Mouse (Mus musculus) cerebellum, adult 11-12 months (tissue): ENCODE data around the gene Maats1.

ENCODE experiments used
- DNase-seq: peaks from one replicate; pipeline ENCODE4 v3.0.0; 2022

Gene Maats1

GRCm38 (mm10) chr16:38287762-38288161 lies 54.2 kb downstream of the Maats1 start:
- no peak for DNase-seq

- DNase-seq, result no peak
Measured at GRCm38 (mm10) chr16:38287357-38287756, 54.6 kb downstream of the Maats1 start.

DNA sequence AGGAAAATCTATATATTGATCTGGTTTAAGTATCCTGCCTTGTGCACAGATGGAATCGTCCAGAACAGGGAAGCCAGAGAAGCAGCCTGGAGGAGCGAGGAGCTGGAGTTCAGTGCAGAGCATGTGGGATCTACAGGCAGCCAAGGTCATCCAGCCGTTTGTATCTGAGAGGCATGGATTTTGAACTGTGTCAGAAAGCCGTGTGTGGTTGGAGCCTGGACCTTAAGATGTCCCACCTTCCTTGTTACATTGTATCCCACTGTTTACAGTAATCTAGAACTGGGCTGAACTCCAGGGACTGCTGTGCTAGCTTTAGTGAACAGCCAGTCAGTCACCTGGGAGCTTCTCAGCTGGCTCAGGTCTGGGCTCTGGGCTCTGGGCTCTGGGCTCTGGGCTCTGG lies 55.4 kb downstream of the Maats1 start:
- no peak for DNase-seq

DNA sequence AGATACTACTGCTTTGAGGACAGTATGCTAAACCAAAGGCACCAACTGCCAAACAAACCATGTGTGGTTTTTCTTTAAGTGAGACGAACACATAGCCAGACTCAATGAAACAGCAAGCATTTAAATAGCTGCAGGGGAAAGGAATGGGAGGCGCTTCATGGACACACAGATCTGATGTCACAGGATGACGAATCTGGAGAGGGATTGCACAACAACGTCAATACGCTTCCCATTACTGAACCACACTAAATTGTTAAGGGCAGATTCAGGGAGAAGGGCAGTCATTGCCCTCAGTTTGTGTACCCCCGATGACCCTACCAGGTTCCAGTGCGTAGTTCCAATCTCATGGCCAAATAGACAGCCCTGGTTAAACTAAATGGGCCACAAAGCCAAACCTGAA lies 56.1 kb downstream of the Maats1 start:
- DNase-seq, result no peak

DNA sequence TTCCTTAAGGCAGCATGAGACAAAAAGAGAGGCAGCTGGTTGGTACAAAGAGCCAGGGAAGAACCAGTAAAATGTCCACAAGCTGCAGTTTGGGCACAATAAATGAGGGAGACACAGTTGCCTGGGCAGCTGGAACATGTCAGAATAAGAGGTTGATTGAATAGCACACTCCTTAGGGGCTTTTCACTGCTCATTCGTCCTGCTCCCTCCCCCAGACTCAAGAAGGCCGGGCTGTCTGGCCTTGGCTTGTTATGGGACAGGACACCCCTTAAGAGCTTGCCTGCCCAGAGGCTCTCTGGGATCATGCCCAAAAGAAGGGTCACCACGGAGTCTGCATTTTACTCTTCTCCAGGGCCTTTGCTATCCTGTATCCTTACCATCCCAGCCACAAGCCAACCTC lies 58.6 kb downstream of the Maats1 start:
- no peak for DNase-seq

DNA sequence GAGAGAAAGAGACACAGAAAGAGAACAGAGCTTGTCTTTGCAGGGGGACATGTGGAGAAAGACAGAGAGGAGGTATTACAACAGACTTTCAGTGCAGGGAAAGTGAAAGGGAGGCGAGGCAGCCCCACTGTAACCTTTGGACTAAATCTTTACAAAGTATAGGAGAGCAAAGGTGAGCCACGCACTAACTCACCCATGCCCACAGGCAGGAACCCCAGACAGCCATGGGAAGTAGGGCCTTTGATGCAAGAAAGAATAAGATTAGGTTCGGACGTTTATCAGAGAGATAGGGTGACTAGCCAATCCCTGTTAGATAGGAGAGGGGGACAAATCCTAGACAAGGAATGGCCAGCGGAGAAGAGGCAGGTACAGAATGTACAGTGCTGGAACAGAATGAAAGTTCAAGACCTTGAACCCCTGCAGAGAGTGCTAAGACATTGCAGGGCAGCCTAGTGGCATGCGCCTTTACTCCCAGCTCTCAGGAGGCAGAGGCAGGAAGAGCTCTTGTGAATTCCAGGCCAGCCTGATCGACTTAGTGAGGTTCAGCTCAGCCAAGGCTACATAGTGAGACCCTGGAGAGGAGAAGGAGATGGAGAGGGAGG lies 59.3 kb downstream of the Maats1 start:
- DNase-seq, result no peak

DNA sequence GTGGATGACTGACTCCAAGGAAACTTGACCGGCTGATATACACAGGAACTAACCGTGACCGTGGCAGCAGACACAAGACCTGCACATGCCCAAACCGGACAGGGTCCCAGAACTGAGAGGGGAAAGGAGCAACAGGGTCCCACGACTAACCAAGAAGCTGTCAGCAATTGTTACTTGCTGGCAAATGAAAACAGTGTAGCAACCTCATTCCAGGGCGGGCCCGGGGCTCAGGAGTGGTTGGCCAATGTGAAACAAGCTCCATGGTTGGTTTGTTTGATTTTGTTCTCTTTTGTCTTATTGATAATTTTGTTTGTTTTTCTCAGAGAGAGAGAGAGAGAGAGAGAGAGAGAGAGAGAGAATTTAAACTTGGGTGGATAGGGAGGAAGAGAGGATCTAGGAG lies 61.0 kb downstream of the Maats1 start:
- no peak for DNase-seq

DNA sequence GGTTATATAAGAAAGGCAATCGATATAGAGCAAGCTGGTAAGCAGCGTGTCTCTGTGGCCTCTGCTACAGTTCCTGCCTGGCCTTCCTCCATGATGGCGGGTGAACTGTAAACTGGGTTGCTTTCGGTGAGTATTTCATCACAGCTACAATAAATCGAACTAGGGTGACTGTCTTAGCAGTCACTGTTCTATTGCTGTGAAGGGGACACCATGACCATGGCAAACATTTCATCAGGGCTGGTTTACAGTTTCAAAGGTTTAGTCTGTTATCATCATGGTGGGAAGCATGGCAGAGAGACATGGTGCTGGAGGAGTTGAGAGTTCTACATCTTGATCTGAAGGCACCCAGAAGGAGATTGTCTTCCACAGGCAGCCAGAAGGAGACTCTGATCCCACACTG lies 62.1 kb downstream of the Maats1 start:
- DNase-seq, result no peak

GRCm38 (mm10) chr16:38274737-38275136 lies 67.2 kb downstream of the Maats1 start:
- no peak for DNase-seq

- no peak for DNase-seq
Measured at GRCm38 (mm10) chr16:38272483-38272882, 69.5 kb downstream of the Maats1 start.

- DNase-seq, result no peak
Measured at GRCm38 (mm10) chr16:38271601-38272000, 70.3 kb downstream of the Maats1 start.

GRCm38 (mm10) chr16:38255927-38256326 lies 86.0 kb downstream of the Maats1 start:
- no peak for DNase-seq

- DNase-seq, result no peak
Measured at GRCm38 (mm10) chr16:38255107-38255506, 86.8 kb downstream of the Maats1 start.

- no peak for DNase-seq
Measured at GRCm38 (mm10) chr16:38254001-38254400, 87.9 kb downstream of the Maats1 start.

DNA sequence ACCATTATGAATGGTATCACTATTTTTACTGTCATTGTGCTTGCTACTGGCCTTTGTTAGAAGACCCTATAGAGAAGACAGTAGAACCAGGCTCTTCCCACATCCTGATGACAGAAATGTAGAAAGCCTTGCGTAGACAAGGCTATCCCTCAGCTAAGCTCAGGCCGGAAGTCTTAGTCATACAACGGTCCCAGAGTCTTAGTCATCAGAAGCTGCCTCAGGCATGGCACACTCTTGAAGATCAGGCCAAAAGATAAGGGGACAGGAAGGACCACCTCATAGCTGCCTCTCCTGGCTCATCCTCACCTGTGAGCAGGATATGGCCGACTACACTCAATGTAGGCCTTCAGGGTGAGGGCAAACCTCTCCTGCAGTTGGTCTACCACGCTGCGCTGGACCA lies 91.5 kb downstream of the Maats1 start:
- DNase-seq, result no peak

DNA sequence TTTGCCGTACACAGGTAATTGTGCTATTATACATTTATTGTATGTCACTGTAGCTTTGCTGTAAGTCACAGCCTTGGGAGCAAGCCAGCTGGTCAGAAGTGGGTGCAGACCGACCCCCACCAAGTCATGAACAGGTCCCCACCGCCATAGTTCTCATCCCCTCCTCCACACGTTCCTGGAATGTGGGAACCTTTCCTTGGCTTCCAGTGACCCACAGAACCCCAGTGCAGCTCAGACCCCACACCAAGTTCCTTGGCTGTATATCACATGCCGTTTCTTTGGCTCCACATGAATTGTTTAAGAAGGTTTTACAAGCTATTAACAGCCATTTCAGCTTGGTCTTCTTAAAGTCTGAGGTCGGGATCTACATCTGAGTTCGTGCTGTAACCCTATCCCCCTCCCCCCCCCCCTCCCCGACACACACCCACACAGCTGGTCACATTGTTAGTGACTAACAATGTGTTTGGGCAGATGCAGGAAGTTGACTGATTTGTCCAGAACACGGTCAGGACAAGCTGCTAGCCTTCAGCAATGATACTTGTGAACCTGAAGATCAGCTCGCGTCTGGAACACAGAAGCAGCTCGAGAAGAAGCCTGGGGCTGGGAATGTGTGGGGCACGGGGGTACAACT lies 93.5 kb downstream of the Maats1 start:
- DNase-seq, result no peak
